Comparison of ENCODE assay signal across 8 mouse cellular contexts in the genomic region with DNA sequence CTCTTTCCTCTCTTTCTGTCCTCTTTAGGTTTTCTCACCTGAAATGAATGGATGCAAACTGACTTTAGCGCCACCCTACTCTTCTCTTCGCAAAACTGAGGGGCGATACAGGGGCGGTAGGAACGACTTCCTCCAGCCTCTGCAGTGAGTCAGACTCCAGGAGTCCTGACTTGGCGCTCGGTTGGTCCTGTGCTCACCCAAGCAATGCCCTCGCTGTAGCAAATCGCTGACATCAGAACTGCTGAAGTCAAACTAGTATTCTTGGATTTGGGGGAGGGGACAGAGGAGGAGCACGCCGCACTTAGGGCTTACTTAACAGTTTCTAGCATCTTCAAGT. TPM values are rescaled to one million over a fixed set of nuclear protein-coding genes. Genes with fewer than 3 reads are reported as not detected.
DNase-seq lines count a peak whose midpoint lies in the region; ATAC-seq and TF ChIP-seq lines count a peak whose summit lies in the region.

A gene (minus strand): TSS at position 228 of the 337 bp plus-strand sequence.

- intact Hi-C loops in gastrocnemius, adult 2 months (cut with DNase I): loop anchor here (5.0 kb wide), 1 partner anchor 58 kb away; a partner anchor contains a TSS
- intact Hi-C loops in left cerebral cortex, postnatal 14 days (cut with DNase I): no loop called here

- H3K36me3 ChIP-seq in hindbrain, embryonic 12.5 days: no peaks in the 10 kb centered on the region
- H3K36me3 ChIP-seq in neural tube, embryonic 15.5 days: no peaks in the 10 kb centered on the region

- no peak for TF ChIP-seq CTCF in gastrocnemius, adult 2 months (IDR thresholded peaks at IDR 0.05)

- no peak for ATAC-seq in hindbrain, embryonic 12.5 days (ENCODE audit: low FRiP score)
- ATAC-seq in neural tube, embryonic 15.5 days (ENCODE audit: low FRiP score): no peak

- H3K4me1 ChIP-seq in hindbrain, embryonic 12.5 days: peaks cover 16% of the 10 kb centered on the region
- peaks cover 27% of the 10 kb centered on the region for H3K4me1 ChIP-seq in neural tube, embryonic 15.5 days

- H3K4me3 ChIP-seq in gastrocnemius, adult 2 months: peak within 1 kb of the TSS; percentile 84
- H3K4me3 ChIP-seq in hindbrain, embryonic 12.5 days: peak within 1 kb of the TSS; percentile 73
- peak within 1 kb of the TSS; percentile 69 for H3K4me3 ChIP-seq in neural tube, embryonic 15.5 days (replicated peaks)

- peak within 1 kb of the TSS; percentile 92 for H3K27ac ChIP-seq in gastrocnemius, adult 2 months
- H3K27ac ChIP-seq in hindbrain, embryonic 12.5 days: no peak within 1 kb of the TSS
- no peak within 1 kb of the TSS; the same call in 1 of the 2 replicates for H3K27ac ChIP-seq in neural tube, embryonic 15.5 days (replicated peaks)

- no peak for DNase-seq in gastrocnemius, adult 2 months
- DNase-seq in gastrocnemius, postnatal 25 days: no peak
- peak; percentile 41 for DNase-seq in urinary bladder, postnatal 14 days (ENCODE audit: low spot score)
- DNase-seq in urinary bladder, postnatal 36 days (ENCODE audit: low spot score in 2 of 2): no peak
- peak in 1 of 2 experiments; percentile 30 for DNase-seq in left cerebral cortex, postnatal 14 days (ENCODE audit: low spot score in 2 of 2)
- DNase-seq in urinary bladder, postnatal 4 days (ENCODE audit: low spot score in 2 of 2): no peak

- 11% methylated on average over 11 of the region's 11 CpGs for WGBS in hindbrain, embryonic 12.5 days
- 18% methylated on average over 11 of the region's 11 CpGs for WGBS in neural tube, embryonic 15.5 days

- peak within 1 kb of the TSS; percentile 80 for H3K9ac ChIP-seq in hindbrain, embryonic 12.5 days
- H3K9ac ChIP-seq in neural tube, embryonic 15.5 days (replicated peaks): peak within 1 kb of the TSS; percentile 60

- H3K27me3 ChIP-seq in hindbrain, embryonic 12.5 days: peaks cover 52% of the 10 kb centered on the region
- H3K27me3 ChIP-seq in neural tube, embryonic 15.5 days (replicated peaks): peaks cover 25% of the 10 kb centered on the region

- no peaks in the 10 kb centered on the region for H3K9me3 ChIP-seq in hindbrain, embryonic 12.5 days (replicated peaks)
- no peaks in the 10 kb centered on the region for H3K9me3 ChIP-seq in neural tube, embryonic 15.5 days (replicated peaks)

- H3K4me2 ChIP-seq in hindbrain, embryonic 12.5 days (replicated peaks): peak within 1 kb of the TSS; percentile 92
- peak within 1 kb of the TSS; percentile 96 for H3K4me2 ChIP-seq in neural tube, embryonic 15.5 days

RNA-seq across cellular contexts. Expression of the gene that starts here (rescaled TPM):
- total RNA-seq in gastrocnemius, adult 2 months (2021): 1 to 10 TPM; 6.1 to 7.9 TPM
- 1 to 10 TPM; 5.0 to 6.3 TPM for total RNA-seq in gastrocnemius, postnatal 25 days (2021)
- 11.8 and 11.9 TPM in 2 replicates for polyA plus RNA-seq in hindbrain, embryonic 12.5 days (2016; fragmentation: Nextera tagmentation; extraction: Ambion mirVana)
- total RNA-seq in left cerebral cortex, postnatal 14 days (2021): 10 to 100 TPM; 62.4 to 63.7 TPM
- polyA plus RNA-seq in neural tube, embryonic 15.5 days (2015; fragmentation: Nextera tagmentation; extraction: Ambion mirVana): 6.0 and 11.5 TPM in 2 replicates

Comparison
In these comparisons a context has a peak if more than half of its experiments do, and no peak if none do; other contexts are left out.
1. RNA of the gene that starts here (total RNA-seq): 62.4 to 63.7 TPM in left cerebral cortex, postnatal 14 days; 6.1 to 7.9 TPM in gastrocnemius, adult 2 months and 5.0 to 6.3 TPM in gastrocnemius, postnatal 25 days; every median in the first group is over 4 times any median in the second.
2. Peak in every context shown above with its lines, with median percentiles within 50 percentile points of each other: H3K4me3 ChIP-seq.